Mouse (Mus musculus) natural killer cell, adult 2 months (primary cell): Measurements from ENCODE around the gene Arfip2.

Experiments
- DNase-seq, 2 experiments: peaks; one replicate each; pipeline ENCODE4 v3.0.0; 2022; ENCODE audit warnings: low spot score in 2 of 2

Arfip2 gene

GRCm38 (mm10) chr7:105614400-105614799, 25.8 kb downstream of the Arfip2 start:
- DNase-seq: no peak

DNA sequence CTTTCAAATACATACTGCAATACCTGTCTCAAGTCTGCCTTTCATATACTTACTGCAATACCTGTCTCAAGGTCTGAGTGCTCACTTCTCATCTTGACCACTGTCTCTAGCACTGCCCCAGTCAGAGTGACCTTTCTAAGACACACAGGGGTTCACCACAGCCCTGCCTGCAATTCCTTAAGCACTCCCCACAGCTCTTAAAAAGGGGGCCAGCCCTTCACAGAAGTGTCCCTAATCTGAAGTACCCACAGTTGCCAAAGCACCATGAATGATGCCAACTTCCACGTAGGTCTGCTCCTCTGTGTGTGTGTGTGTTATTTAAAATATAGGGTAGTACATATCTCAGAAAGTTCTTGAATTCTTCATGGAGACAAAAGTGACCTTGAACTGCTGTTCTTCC, 28.4 kb downstream of the Arfip2 start:
- DNase-seq: no peak

- DNase-seq: no peak
Observed at GRCm38 (mm10) chr7:105608467-105608866, 31.7 kb downstream of the Arfip2 start.

GRCm38 (mm10) chr7:105602860-105603623, 37.2 kb downstream of the Arfip2 start:
- peak; percentile 18 to 43 for DNase-seq

- DNase-seq: no peak
Observed at GRCm38 (mm10) chr7:105590097-105590496, 50.1 kb downstream of the Arfip2 start.

GRCm38 (mm10) chr7:105588325-105588912, 51.8 kb downstream of the Arfip2 start:
- DNase-seq: no peak
